Mouse (Mus musculus): ENCODE results near the gene AF067063.
"Not testable (repeated sequence)": the region's sequence is repeated elsewhere in the genome, so short reads cannot be mapped to it uniquely, and the experiment has no call there.

The AF067063 gene

GRCm38 (mm10) chr13:119830116-119830515, at the start of gene AF067063:
Gene AF067063, minus strand, starts transcription at chr13:119830216.
- in situ Hi-C loops (cut with MseI, MboI): not testable (repeated sequence)

- in situ Hi-C loops (cut with MseI, MboI): not testable (repeated sequence)
Observed at GRCm38 (mm10) chr13:119864395-119864999, 34.5 kb upstream of the AF067063 start.

- in situ Hi-C loops (cut with MseI, MboI): not testable (repeated sequence)
Observed at GRCm38 (mm10) chr13:119862399-119862798, 32.4 kb upstream of the AF067063 start.

GRCm38 (mm10) chr13:119839982-119840381, 10.0 kb upstream of the AF067063 start:
- in situ Hi-C loops (cut with MseI, MboI): not testable (repeated sequence)

- in situ Hi-C loops (cut with MseI, MboI): not testable (repeated sequence)
Observed at GRCm38 (mm10) chr13:119837719-119838337, 7.8 kb upstream of the AF067063 start.

GRCm38 (mm10) chr13:119836324-119836811, 6.4 kb upstream of the AF067063 start:
- in situ Hi-C loops (cut with MseI, MboI): not testable (repeated sequence)

- in situ Hi-C loops (cut with MseI, MboI): not testable (repeated sequence)
Observed at GRCm38 (mm10) chr13:119835320-119836056, 5.5 kb upstream of the AF067063 start, which contains the start of gene D13Ertd608e. Gene D13Ertd608e, plus strand, starts transcription at chr13:119836006.

GRCm38 (mm10) chr13:119817579-119818206, 12.3 kb downstream of the AF067063 start:
- in situ Hi-C loops (cut with MseI, MboI): no loop called here

GRCm38 (mm10) chr13:119816798-119817197, 13.2 kb downstream of the AF067063 start:
- in situ Hi-C loops (cut with MseI, MboI): no loop called here

GRCm38 (mm10) chr13:119810031-119810430, 20.0 kb downstream of the AF067063 start:
- in situ Hi-C loops (cut with MseI, MboI): no loop called here

- in situ Hi-C loops (cut with MseI, MboI): no loop called here
Observed at GRCm38 (mm10) chr13:119808937-119809336, 21.1 kb downstream of the AF067063 start.

- in situ Hi-C loops (cut with MseI, MboI): no loop called here
Observed at GRCm38 (mm10) chr13:119797656-119798055, 32.4 kb downstream of the AF067063 start.

- in situ Hi-C loops (cut with MseI, MboI): no loop called here
Observed at GRCm38 (mm10) chr13:119792791-119793404, 37.1 kb downstream of the AF067063 start.

- in situ Hi-C loops (cut with MseI, MboI): no loop called here
Observed at GRCm38 (mm10) chr13:119791580-119792135, 38.4 kb downstream of the AF067063 start.

GRCm38 (mm10) chr13:119790761-119791579, 39.0 kb downstream of the AF067063 start, which contains the start of gene Zfp131:
Gene Zfp131, minus strand, starts transcription at chr13:119790889.
- in situ Hi-C loops (cut with MseI, MboI): no loop called here

GRCm38 (mm10) chr13:119789851-119790717, 39.9 kb downstream of the AF067063 start:
- in situ Hi-C loops (cut with MseI, MboI): no loop called here

GRCm38 (mm10) chr13:119783581-119783980, 46.4 kb downstream of the AF067063 start:
- in situ Hi-C loops (cut with MseI, MboI): no loop called here

Measured in mouse trophoblast stem cell (cell line).